Mouse (Mus musculus): ENCODE measurements at regions not wholly inside any gene's neighbourhood (a gene's known extent, or its start where the extent isn't known, plus 50 kb on each side); places are given as distances from the start of the nearest gene placed in this dataset.

DNA sequence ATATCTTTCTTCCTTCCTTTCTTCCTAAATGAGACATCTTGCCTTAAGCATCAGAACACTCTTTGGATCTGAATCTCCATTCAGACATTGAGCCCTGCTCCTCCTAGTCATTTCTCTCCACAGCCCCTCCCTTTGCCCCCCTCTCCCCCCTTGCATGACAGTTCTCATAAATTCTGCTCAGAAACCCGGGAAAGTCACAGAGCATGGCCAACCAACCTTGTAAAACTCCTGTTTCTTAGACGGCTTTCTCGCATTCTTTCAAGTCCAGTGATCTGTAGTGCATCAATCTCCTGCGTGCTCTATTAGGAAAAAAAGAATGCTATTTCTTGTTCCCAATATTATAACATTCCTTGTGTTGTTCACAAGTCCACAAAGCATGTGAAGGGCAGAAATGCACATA is 124.6 kb downstream of the Ugt8a start:
- DNase-seq, result no peak

DNA sequence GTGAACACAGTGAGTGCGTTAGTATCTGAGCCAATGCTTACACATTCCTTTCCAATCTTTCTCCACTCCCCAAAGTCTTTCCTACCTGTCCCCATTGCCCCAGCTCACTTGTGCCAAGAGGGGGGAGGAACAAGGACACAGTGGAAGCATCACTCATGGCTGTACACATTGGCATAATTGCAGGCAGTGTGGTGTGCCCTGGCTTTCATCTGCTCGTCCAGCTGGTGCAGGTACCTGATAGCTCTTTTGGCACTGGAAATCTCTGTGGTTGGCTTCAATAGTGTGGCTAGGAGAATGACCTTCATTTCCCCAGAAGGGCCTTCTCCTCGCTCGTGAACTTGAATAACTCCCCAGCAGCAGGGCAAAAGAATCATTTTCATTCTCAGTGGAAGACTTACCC is 125.6 kb downstream of the Ugt8a start:
- no peak for DNase-seq

DNA sequence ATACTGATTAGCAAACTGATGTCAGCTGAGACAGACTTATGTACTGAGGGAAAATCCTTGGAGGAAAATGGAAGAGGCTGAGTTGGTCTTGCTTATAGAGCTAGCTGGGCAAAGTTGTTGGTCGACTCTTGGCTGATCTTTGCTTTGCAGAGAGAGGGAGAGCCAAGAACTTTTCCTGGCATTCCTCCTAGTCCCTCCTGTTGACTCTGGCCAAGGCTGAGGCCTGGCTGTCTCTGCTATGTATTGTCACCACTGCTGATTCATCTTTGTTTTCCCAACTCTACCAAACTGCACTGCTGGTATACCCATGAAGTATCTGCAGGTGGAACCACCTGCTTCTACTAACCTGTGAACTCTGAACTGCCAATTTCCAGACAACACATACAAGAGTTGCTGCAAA is 143.8 kb downstream of the Ugt8a start:
- peak; percentile 2 for DNase-seq

DNA sequence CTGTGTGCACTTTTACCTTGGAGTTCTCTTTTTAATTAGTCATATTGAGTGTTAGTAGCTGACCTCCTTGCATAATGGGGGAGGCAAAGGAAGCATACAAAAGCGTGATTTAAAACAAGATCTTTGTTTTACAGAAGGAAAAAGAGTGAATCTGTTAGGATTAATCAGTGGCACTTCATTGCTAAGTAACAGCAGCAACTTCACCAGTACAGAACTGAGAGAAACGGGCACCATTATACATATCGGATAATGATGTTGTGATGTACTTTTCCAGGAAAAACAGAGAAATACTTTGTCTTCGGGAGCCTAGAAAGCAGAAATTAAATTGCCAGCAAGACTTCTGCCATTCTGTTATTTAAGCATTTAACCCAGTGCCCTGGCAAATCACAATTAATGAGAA is 157.1 kb downstream of the Ugt8a start:
- DNase-seq, result no peak

DNA sequence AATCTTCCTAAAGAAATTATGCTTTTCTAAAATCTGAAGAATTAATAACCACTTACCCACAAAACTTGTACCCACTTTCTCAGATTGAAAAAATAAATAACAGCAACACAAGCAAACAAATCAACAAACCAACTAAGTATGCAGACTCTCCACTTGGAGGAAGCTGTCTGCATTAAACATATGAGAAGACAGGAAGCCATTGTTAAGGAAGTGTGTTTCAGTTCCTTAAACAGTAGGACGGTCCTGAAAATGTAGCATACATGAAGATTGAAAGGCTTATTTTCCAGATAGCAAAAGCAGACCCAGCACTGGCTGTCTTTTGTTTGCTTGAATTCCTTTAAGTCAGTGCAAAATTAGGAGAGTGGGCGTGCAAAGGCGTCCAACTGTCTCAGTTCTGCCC is 158.2 kb downstream of the Ugt8a start:
- DNase-seq, result no peak
